Mouse (Mus musculus): Measurements from ENCODE around the gene Phldb2. TPM values are rescaled to one million over a fixed set of nuclear protein-coding genes. Genes with fewer than 3 reads are reported as not detected.

The Phldb2 gene
- polyA plus RNA-seq, 1 experiment from 2014 or later, result 6.6 TPM

- Histone ChIP-seq H3K36me3 (ENCODE audit: control insufficient read depth, insufficient read depth, low read length) (peaks cover 39% of the 10 kb centered on the region), H3K9ac (ENCODE audit: low read depth, low read length) (no peak overlapping the region), H3K4me1 (ENCODE audit: control insufficient read depth, insufficient read depth, low read length) (peaks cover 31% of the 10 kb centered on the region), H3K27ac (ENCODE audit: low read length) (no peak overlapping the region), H3K4me2 (ENCODE audit: low read length) (no peak overlapping the region), H3K4me3 (ENCODE audit: low read depth, low read length) (no peak overlapping the region), H3K27me3 (ENCODE audit: control insufficient read depth, insufficient read depth, low read depth, low read length) (no peaks in the 10 kb centered on the region), H3K9me3 (replicated peaks; ENCODE audit: control insufficient read depth, low read length, poor library complexity, severe bottlenecking) (no peaks in the 10 kb centered on the region; the same call in 1 of the 2 replicates)
- WGBS, result 97% methylated on average over 4 of the region's 4 CpGs
- ATAC-seq, result no peak
These were observed 235.1 kb downstream of the Phldb2 start for GRCm38 (mm10) chr16:45718296-45718695.

- peaks cover 50% of the 10 kb centered on the region for H3K36me3 ChIP-seq (ENCODE audit: control insufficient read depth, insufficient read depth, low read length)
- H3K27ac ChIP-seq (ENCODE audit: low read length), result no peak overlapping the region
- no peak for ATAC-seq
- H3K9me3 ChIP-seq (replicated peaks; ENCODE audit: control insufficient read depth, low read length, poor library complexity, severe bottlenecking), result no peaks in the 10 kb centered on the region; the same call in 1 of the 2 replicates
- no peak overlapping the region for H3K4me3 ChIP-seq (ENCODE audit: low read depth, low read length)
- H3K4me1 ChIP-seq (ENCODE audit: control insufficient read depth, insufficient read depth, low read length), result peaks cover 1% of the 10 kb centered on the region; the same call in 1 of the 2 replicates
- H3K9ac ChIP-seq (ENCODE audit: low read depth, low read length), result no peak overlapping the region
- no peak overlapping the region for H3K4me2 ChIP-seq (ENCODE audit: low read length)
- no peaks in the 10 kb centered on the region for H3K27me3 ChIP-seq (ENCODE audit: control insufficient read depth, insufficient read depth, low read depth, low read length)
- 82% methylated on average over 5 of the region's 5 CpGs for WGBS
These were observed 238.8 kb downstream of the Phldb2 start for GRCm38 (mm10) chr16:45714489-45715150.

- Histone ChIP-seq H3K4me3 (ENCODE audit: low read depth, low read length) (no peak overlapping the region), H3K27ac (ENCODE audit: low read length) (no peak overlapping the region), H3K27me3 (ENCODE audit: control insufficient read depth, insufficient read depth, low read depth, low read length) (no peaks in the 10 kb centered on the region), H3K4me1 (ENCODE audit: control insufficient read depth, insufficient read depth, low read length) (no peaks in the 10 kb centered on the region), H3K9ac (ENCODE audit: low read depth, low read length) (no peak overlapping the region), H3K4me2 (ENCODE audit: low read length) (no peak overlapping the region), H3K9me3 (replicated peaks; ENCODE audit: control insufficient read depth, low read length, poor library complexity, severe bottlenecking) (no peaks in the 10 kb centered on the region; the same call in 1 of the 2 replicates), H3K36me3 (ENCODE audit: control insufficient read depth, insufficient read depth, low read length) (peaks cover 50% of the 10 kb centered on the region)
- no peak for ATAC-seq
- 80% methylated on average over 1 of the region's 1 CpGs for WGBS
These were observed 239.5 kb downstream of the Phldb2 start for GRCm38 (mm10) chr16:45713878-45714277.

GRCm38 (mm10) chr16:45713261-45713660 is 240.1 kb downstream of the Phldb2 start:
- Histone ChIP-seq H3K27me3 (ENCODE audit: control insufficient read depth, insufficient read depth, low read depth, low read length) (no peaks in the 10 kb centered on the region), H3K36me3 (ENCODE audit: control insufficient read depth, insufficient read depth, low read length) (peaks cover 44% of the 10 kb centered on the region)
- WGBS, result 60% methylated on average over 5 of the region's 5 CpGs

GRCm38 (mm10) chr16:45711263-45711662 is 242.1 kb downstream of the Phldb2 start:
- peaks cover 28% of the 10 kb centered on the region for H3K36me3 ChIP-seq (ENCODE audit: control insufficient read depth, insufficient read depth, low read length)
- H3K4me3 ChIP-seq (ENCODE audit: low read depth, low read length), result no peak overlapping the region
- no peaks in the 10 kb centered on the region for H3K4me1 ChIP-seq (ENCODE audit: control insufficient read depth, insufficient read depth, low read length)
- no peak overlapping the region for H3K27ac ChIP-seq (ENCODE audit: low read length)
- 76% methylated on average over 7 of the region's 7 CpGs for WGBS
- ATAC-seq, result peak; percentile 36; the same call in 1 of the 2 replicates
- no peaks in the 10 kb centered on the region for H3K9me3 ChIP-seq (replicated peaks; ENCODE audit: control insufficient read depth, low read length, poor library complexity, severe bottlenecking)
- H3K27me3 ChIP-seq (ENCODE audit: control insufficient read depth, insufficient read depth, low read depth, low read length), result no peaks in the 10 kb centered on the region
- H3K4me2 ChIP-seq (ENCODE audit: low read length), result no peak overlapping the region
- H3K9ac ChIP-seq (ENCODE audit: low read depth, low read length), result no peak overlapping the region

More at GRCm38 (mm10) chr16:45713261-45713660, 240.1 kb downstream of the Phldb2 start:
- H3K27ac ChIP-seq (ENCODE audit: low read length), result no peak overlapping the region
- no peak overlapping the region for H3K4me3 ChIP-seq (ENCODE audit: low read depth, low read length)
- H3K4me2 ChIP-seq (ENCODE audit: low read length), result no peak overlapping the region
- no peaks in the 10 kb centered on the region for H3K4me1 ChIP-seq (ENCODE audit: control insufficient read depth, insufficient read depth, low read length)
- no peaks in the 10 kb centered on the region; the same call in 1 of the 2 replicates for H3K9me3 ChIP-seq (replicated peaks; ENCODE audit: control insufficient read depth, low read length, poor library complexity, severe bottlenecking)
- no peak for ATAC-seq
- H3K9ac ChIP-seq (ENCODE audit: low read depth, low read length), result no peak overlapping the region

- WGBS, result 83% methylated on average over 5 of the region's 5 CpGs
- Histone ChIP-seq H3K4me2 (ENCODE audit: low read length) (no peak overlapping the region), H3K27ac (ENCODE audit: low read length) (no peak overlapping the region), H3K4me3 (ENCODE audit: low read depth, low read length) (no peak overlapping the region), H3K9ac (ENCODE audit: low read depth, low read length) (no peak overlapping the region), H3K4me1 (ENCODE audit: control insufficient read depth, insufficient read depth, low read length) (peaks cover 3% of the 10 kb centered on the region; the same call in 1 of the 2 replicates), H3K36me3 (ENCODE audit: control insufficient read depth, insufficient read depth, low read length) (no peaks in the 10 kb centered on the region), H3K9me3 (replicated peaks; ENCODE audit: control insufficient read depth, low read length, poor library complexity, severe bottlenecking) (no peaks in the 10 kb centered on the region), H3K27me3 (ENCODE audit: control insufficient read depth, insufficient read depth, low read depth, low read length) (no peaks in the 10 kb centered on the region)
- ATAC-seq, result no peak
These were observed 254.1 kb downstream of the Phldb2 start for GRCm38 (mm10) chr16:45699301-45699700.

GRCm38 (mm10) chr16:45697996-45698395 is 255.4 kb downstream of the Phldb2 start:
- no peaks in the 10 kb centered on the region for H3K27me3 ChIP-seq (ENCODE audit: control insufficient read depth, insufficient read depth, low read depth, low read length)
- WGBS, result 48% methylated on average over 6 of the region's 6 CpGs
- no peaks in the 10 kb centered on the region for H3K9me3 ChIP-seq (replicated peaks; ENCODE audit: control insufficient read depth, low read length, poor library complexity, severe bottlenecking)
- no peak overlapping the region for H3K4me3 ChIP-seq (ENCODE audit: low read depth, low read length)
- no peak overlapping the region for H3K9ac ChIP-seq (ENCODE audit: low read depth, low read length)
- no peak overlapping the region for H3K27ac ChIP-seq (ENCODE audit: low read length)
- peak; percentile 70; the same call in 1 of the 2 replicates for ATAC-seq
- H3K4me2 ChIP-seq (ENCODE audit: low read length), result no peak overlapping the region
- peaks cover 4% of the 10 kb centered on the region; the same call in 1 of the 2 replicates for H3K4me1 ChIP-seq (ENCODE audit: control insufficient read depth, insufficient read depth, low read length)
- no peaks in the 10 kb centered on the region for H3K36me3 ChIP-seq (ENCODE audit: control insufficient read depth, insufficient read depth, low read length)

Other genes with a start within 250 kb of the Phldb2 start
- 337 and 369 TPM in 2 replicates for gene Tagln3, start 229.0 kb downstream of the Phldb2 start, polyA plus RNA-seq (2015; fragmentation: Nextera tagmentation; extraction: Ambion mirVana)
- 42.3 and 42.6 TPM in 2 replicates for gene Abhd10, start 210.6 kb downstream of the Phldb2 start, polyA plus RNA-seq (2015; fragmentation: Nextera tagmentation; extraction: Ambion mirVana)
- gene Plcxd2, start 56.6 kb upstream of the Phldb2 start, polyA plus RNA-seq (2015; fragmentation: Nextera tagmentation; extraction: Ambion mirVana), result 15.5 and 16.2 TPM in 2 replicates
- gene Cd96, start 166.7 kb upstream of the Phldb2 start, polyA plus RNA-seq (2015; fragmentation: Nextera tagmentation; extraction: Ambion mirVana), result 0.10 and 0.15 TPM in 2 replicates
- 1.1 and 1.8 TPM in 2 replicates for gene Gm4737, start 201.5 kb upstream of the Phldb2 start, polyA plus RNA-seq (2015; fragmentation: Nextera tagmentation; extraction: Ambion mirVana)

Data from midbrain, embryonic 16.5 days (tissue).